Mouse (Mus musculus) gastrocnemius, postnatal 36 days (tissue): Measurements from ENCODE around the gene Gm10681. TPM values are rescaled to one million over a fixed set of nuclear protein-coding genes. Genes with fewer than 3 reads are reported as not detected.
"Not testable (repeated sequence)": the region's sequence is repeated elsewhere in the genome, so short reads cannot be mapped to it uniquely, and the experiment has no call there.

Source experiments
- DNase-seq, 2 experiments: peaks; one replicate each; pipeline ENCODE4 v3.0.0; 2022
- intact Hi-C: fragments of 180-260 bp; cut with DNase I; formaldehyde crosslinking; loops from one replicate; pipeline ENCODE4 v1.15.1; 2025
- long read RNA-seq, 2 experiments: library from polyadenylated mRNA; stranded (forward); transcript quantifications; one replicate each; pipeline ENCODE4 v2.0.0; 2021
- total RNA-seq, 2 experiments: library from RNA; stranded (reverse); gene quantifications; 2 replicates each; pipeline ENCODE4 v1.2.3; 2021

The Gm10681 gene
- not detected for total RNA-seq
- long read RNA-seq, experiment 1, result 0 reads
- long read RNA-seq, experiment 2, result 0 reads

GRCm38 (mm10) chr3:98588707-98589106 is at the start of gene Gm10681:
TSS of gene Gm10681 (minus strand) at chr3:98588807.
- intact Hi-C loops, result no loop called here
- DNase-seq, result no peak

DNA sequence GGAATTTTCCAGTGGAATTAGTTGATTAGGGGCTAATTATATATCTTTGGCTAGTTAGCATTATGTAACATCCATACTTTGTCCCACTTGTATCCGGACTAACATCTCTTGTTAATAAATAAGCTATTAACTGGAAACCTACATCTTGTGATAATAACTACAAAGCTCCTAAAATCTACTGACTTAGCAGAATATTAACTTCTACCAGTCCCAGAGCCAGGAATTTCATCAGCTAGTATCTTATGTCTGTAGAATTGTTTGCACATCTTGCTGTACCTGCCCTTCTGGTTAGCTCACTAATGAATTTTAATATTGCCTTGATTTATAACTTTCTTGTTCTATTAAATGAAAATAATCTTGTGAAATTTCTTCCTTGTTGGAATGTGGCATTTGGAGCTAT is 46.5 kb upstream of the Gm10681 start:
- intact Hi-C loops, result no loop called here
- no peak for DNase-seq

DNA sequence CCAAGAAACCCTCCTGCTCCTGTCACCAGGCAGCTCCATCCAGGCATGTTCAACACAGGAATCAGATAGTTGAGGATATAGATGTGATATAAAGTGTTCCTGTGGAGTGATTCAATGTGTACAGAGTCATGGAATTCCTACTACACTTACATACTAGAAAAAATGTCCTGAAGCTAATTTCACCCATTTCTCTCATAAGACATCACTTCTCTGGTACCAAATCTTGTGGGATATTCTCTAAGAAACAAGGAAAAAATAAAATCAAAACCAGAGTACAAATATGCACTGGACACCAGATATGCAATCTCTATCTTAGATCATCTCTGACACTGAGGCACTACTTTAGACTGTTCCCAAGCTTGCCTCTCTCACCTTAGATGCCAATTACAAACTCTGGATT is 41.5 kb upstream of the Gm10681 start, which contains the start of gene Hsd3b5:
TSS of gene Hsd3b5 (minus strand) at position 101 of the 400 bp plus-strand sequence.
- DNase-seq, result no peak
- intact Hi-C loops, result no loop called here

DNA sequence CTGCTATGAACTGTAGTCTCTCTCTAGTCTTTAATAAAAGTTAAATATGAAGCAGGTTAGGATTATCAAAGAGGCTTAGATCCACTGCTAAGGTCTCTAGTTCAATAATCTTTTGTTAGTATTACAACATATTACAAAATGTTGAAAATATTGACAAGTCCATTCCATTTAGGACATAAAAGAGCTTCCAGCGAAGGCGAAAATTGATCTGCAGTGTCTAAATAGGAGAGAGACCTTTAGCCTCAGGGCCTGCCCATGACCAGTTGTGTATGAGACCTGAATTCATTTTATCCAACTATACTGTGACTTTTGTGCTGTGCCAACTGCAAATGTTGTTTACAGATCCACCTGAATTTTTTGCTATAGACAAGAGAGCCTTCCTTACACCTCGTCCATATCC is 41.0 kb upstream of the Gm10681 start:
- intact Hi-C loops, result no loop called here
- no peak for DNase-seq

DNA sequence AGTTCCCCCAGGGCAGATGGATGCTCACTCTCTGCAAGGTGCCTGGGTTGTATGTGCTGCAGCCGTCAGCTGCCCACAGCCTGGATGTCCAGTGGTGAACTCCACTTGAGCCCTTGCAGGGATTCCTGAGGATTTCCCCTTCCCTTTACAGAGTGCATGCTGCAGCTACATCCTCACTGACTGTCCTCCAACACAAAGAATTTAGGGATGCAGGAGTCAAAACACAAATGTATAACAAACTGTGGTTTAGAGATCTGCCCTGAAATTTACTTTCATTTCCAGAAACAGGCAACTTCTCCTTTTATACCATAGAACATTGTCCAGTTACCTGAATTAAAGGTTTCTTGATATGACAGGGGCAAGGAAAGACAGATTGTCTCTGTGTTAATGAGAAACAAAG is 28.2 kb upstream of the Gm10681 start:
- DNase-seq, intact Hi-C loops: not testable (repeated sequence)

GRCm38 (mm10) chr3:98616244-98616643 is 27.6 kb upstream of the Gm10681 start:
- intact Hi-C loops, DNase-seq: not testable (repeated sequence)

DNA sequence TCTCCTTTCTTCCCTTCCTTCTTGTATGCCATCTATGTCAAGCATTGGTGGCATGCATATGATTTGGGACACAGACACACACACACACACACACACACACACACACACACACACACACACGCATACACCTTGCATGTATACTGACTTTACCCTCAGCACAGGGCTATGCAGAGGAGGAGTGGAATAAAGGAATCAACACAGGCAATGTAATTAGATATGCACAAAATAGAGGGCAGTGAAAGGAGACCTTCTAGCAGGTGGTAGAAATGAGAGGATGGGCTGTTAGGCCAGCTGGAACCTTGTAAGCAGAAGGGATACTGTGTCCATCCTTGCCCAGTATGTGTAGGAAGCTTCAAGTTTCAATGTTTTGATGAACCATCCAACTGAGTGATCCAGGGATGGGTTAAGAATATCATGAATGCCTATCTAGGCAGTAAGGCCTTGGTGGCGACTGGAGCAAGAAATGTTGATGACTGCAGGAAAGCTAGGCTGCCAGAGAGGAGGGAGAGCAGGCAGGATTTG is 25.9 kb upstream of the Gm10681 start:
- intact Hi-C loops, DNase-seq: not testable (repeated sequence)

DNA sequence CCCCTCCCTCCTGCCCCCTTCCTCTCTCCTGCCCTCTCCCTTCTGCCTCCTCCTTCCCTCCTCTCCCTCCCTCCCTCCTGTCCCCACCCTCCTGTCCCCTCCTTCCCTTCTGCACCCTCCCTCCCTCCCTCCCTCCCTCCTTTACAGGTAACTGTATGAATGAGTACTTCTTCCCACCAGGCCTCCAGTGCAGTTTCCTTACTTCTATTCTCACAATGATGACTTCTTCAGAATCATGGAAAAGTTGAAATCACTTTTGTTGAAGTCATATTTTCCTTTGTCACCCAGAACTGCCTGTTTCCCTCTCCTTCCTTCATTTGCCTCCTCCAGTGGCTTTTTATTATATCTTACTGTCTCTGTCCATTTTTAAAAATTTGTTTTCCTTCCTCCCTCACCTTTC is 25.4 kb upstream of the Gm10681 start:
- intact Hi-C loops, result no loop called here

DNA sequence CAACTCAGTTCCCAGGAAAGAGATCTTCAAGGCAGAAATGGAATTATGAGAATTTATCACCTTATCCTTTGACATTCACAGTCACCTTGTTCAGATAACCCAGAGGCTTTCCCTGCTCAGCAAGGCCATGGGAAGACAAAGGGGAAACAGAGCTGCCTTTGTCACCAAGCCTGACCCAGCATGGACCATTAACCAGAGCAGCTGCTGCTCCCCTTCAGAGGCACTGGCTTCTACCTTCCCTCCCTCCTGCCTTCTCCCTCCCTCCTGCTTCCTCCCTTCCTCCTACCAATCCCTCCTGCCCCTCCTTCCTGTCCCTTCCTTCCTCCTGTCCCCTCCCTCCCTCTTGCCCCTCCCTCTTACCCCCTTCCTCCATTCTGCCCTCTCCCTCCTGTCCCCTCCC is 24.9 kb upstream of the Gm10681 start:
- intact Hi-C loops, DNase-seq: not testable (repeated sequence)

More for the DNA sequence above, 25.4 kb upstream of the Gm10681 start:
- DNase-seq, result no peak

DNA sequence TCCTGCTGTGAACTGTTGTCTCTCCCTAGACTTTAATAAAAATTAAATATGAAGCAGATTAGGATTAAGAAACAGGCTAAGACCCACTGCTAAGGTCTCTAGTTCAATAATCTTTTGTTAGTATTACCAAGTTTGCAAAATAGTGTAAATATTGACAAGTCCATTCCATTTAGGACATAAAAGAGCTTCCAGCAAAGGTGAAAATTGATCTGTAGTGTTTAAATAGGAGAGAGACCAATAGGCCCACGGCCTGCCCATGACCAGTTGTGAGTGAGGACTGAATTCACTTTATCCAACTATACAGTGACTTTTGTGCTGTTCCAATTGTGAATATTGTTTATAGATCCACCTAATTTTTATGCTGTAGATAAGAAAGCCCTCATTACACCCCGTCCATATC is 886 bp downstream of the Gm10681 start:
- intact Hi-C loops, result no loop called here
- no peak for DNase-seq

DNA sequence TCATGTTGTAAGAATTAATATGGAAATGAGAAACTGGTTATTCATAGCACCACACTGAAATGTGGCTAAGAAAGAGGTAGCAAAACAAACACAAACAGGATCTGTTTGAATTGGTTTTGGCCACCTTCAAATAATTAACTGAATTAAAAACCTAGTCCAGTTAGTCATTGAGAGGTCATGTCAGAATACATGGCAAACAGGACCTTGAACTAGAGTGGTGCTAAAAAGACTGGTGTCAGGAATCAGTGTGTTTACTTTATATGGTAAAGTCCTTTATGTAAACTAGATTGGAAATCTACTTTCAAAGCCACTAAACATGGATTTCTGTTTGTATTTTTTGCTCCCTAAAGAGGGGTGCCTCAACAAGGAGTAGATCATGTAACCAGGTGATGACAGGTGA is 6.0 kb downstream of the Gm10681 start:
- intact Hi-C loops, DNase-seq: not testable (repeated sequence)

- intact Hi-C loops, DNase-seq: not testable (repeated sequence)
Observed at GRCm38 (mm10) chr3:98582202-98582601, 6.4 kb downstream of the Gm10681 start.

DNA sequence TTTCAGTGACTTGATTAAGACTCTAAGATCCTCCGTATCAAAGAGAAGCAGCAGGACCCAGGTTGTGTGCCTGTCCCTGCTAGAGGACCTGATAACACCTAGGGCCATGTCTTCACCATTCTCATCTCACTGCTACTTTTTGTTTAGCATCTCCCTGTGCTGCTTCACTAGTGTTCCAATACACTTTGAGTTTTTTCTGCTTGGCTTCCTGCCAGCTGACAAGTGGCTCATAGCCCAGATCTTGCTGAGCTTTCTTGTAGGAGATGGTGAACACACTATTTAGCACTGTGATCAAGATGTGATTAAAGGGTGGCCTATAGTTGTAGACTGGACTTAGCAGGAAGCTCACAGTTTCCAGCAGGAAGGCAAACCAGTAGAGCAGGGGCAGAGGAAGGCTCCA is 7.6 kb downstream of the Gm10681 start:
- intact Hi-C loops, DNase-seq: not testable (repeated sequence)

GRCm38 (mm10) chr3:98567717-98568116 is 20.9 kb downstream of the Gm10681 start:
- DNase-seq, intact Hi-C loops: not testable (repeated sequence)

GRCm38 (mm10) chr3:98564894-98565293 is 23.7 kb downstream of the Gm10681 start:
- intact Hi-C loops, DNase-seq: not testable (repeated sequence)

- intact Hi-C loops, DNase-seq: not testable (repeated sequence)
Observed at GRCm38 (mm10) chr3:98563831-98564230, 24.8 kb downstream of the Gm10681 start.

DNA sequence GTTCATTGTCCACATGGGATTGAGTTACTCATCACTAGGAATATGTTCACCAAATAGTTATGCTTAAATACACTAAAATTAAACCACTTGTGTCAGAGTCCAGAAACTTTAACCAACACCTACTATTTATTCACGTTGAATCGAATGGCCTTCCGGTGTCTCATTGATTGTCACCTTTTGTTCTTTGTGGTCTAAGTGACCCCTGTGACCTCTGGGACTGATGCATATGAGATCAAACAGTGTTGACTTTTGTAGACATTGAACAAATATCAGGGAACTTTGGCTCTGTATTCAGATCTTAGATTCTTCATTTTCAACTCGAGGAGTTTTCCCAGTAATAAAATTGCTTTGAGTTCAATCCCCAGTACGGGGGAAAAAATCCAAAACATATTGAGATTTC is 27.9 kb downstream of the Gm10681 start:
- intact Hi-C loops, DNase-seq: not testable (repeated sequence)

GRCm38 (mm10) chr3:98550832-98551231 is 37.8 kb downstream of the Gm10681 start:
- DNase-seq, intact Hi-C loops: not testable (repeated sequence)

- DNase-seq, intact Hi-C loops: not testable (repeated sequence)
Observed at GRCm38 (mm10) chr3:98550215-98550614, 38.4 kb downstream of the Gm10681 start.

- intact Hi-C loops, DNase-seq: not testable (repeated sequence)
Observed at GRCm38 (mm10) chr3:98548495-98548894, 40.1 kb downstream of the Gm10681 start.

DNA sequence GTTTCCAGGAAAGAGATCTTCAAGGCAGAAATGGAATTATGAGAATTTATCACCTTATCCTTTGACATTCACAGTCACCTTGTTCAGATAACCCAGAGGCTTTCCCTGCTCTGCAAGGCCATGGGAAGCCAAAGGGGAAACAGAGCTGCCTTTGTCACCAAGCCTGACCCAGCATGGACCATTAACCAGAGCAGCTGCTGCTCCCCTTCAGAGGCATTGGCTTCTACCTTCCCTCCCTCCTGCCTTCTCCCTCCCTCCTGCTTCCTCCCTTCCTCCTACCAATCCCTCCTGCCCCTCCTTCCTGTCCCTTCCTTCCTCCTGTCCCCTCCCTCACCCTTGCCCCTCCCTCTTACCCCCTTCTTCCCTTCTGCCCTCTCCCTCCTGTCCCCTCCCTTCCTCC is 41.0 kb downstream of the Gm10681 start:
- intact Hi-C loops, DNase-seq: not testable (repeated sequence)

GRCm38 (mm10) chr3:98524978-98525377 is 63.6 kb downstream of the Gm10681 start:
- DNase-seq, intact Hi-C loops: not testable (repeated sequence)
